Mouse (Mus musculus): ENCODE measurements around the gene Msln. TPM values are rescaled to one million over a fixed set of nuclear protein-coding genes. Genes with fewer than 3 reads are reported as not detected.

Msln gene
- polyA plus RNA-seq, 1 experiment from 2014 or later: not detected

GRCm38 (mm10) chr17:25792615-25793014 is 38.4 kb upstream of the Msln start, which contains the start of gene Fam173a:
Gene Fam173a (minus strand): TSS chr17:25792901.
- H3K27ac ChIP-seq (replicated peaks; ENCODE audit: low read depth, low read length): peak within 1 kb of the TSS; percentile 90
- H3K4me3 ChIP-seq (ENCODE audit: low read depth, low read length): peak within 1 kb of the TSS; percentile 67
- H3K9ac ChIP-seq (replicated peaks; ENCODE audit: low read length): peak within 1 kb of the TSS; percentile 83
- DNase-seq (ENCODE audit: low spot score) (peak; percentile 79), ATAC-seq (replicated peaks; ENCODE audit: insufficient number of reproducible peaks, low FRiP score, low TSS enrichment, low read depth) (peak; percentile 21)
- no peaks in the 10 kb centered on the region for H3K27me3 ChIP-seq (ENCODE audit: control insufficient read depth, insufficient read depth, low read length)
- no peaks in the 10 kb centered on the region for H3K9me3 ChIP-seq (replicated peaks; ENCODE audit: control insufficient read depth, low read length)
- no peaks in the 10 kb centered on the region; the same call in 1 of the 2 replicates for H3K36me3 ChIP-seq (replicated peaks; ENCODE audit: control insufficient read depth, insufficient read depth, low read depth, low read length)
- H3K4me1 ChIP-seq (ENCODE audit: control insufficient read depth, insufficient read depth, low read length): peaks cover 7% of the 10 kb centered on the region
- 1% methylated on average over 13 of the region's 14 CpGs for WGBS
- H3K4me2 ChIP-seq (ENCODE audit: low read depth, low read length): peak within 1 kb of the TSS; percentile 87

DNA sequence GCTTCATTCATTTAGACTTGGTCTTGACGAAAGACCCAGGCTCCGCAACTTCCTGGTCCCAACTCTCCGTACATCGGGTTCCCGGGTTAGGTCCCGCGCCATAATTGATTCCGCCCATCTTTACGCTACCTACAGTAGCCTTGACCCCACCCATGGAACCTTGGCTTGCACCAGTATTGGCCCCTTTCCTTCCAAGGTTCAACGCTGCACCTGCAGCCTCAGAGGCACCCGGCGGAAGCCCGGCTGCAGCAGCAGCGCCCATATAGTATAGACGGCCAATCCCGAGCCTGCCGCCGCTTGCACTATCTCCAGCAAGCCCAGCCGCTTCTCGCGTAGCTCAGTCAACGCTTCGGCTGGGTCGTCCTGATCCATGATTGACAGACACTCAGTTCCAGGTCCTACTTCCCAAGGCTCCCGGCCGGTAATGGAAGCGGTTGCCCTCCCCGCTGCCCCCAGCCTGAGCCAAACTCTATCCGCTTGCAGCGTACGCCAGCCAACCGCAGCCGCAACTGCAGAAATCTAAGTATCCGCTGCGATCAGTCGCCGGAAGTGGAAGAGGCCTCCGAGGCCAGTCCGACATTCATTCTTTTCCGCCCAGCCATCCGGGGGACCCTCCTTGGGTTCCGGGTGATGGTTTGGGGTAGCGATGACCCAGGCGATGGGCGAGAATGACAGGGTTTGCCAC is 37.8 kb upstream of the Msln start:
- peak overlapping the region; percentile 83 for H3K9ac ChIP-seq (replicated peaks; ENCODE audit: low read length)
- peak overlapping the region; percentile 90 for H3K27ac ChIP-seq (replicated peaks; ENCODE audit: low read depth, low read length)
- H3K9me3 ChIP-seq (replicated peaks; ENCODE audit: control insufficient read depth, low read length): no peaks in the 10 kb centered on the region
- ATAC-seq (replicated peaks; ENCODE audit: insufficient number of reproducible peaks, low FRiP score, low TSS enrichment, low read depth) (peak; percentile 25), DNase-seq (ENCODE audit: low spot score) (peak; percentile 88)
- peak overlapping the region; percentile 67 for H3K4me3 ChIP-seq (ENCODE audit: low read depth, low read length)
- under 1% methylated on average over 45 of the region's 45 CpGs for WGBS
- H3K4me1 ChIP-seq (ENCODE audit: control insufficient read depth, insufficient read depth, low read length): peaks cover 7% of the 10 kb centered on the region
- H3K36me3 ChIP-seq (replicated peaks; ENCODE audit: control insufficient read depth, insufficient read depth, low read depth, low read length): no peaks in the 10 kb centered on the region; the same call in 1 of the 2 replicates
- peak overlapping the region; percentile 87 for H3K4me2 ChIP-seq (ENCODE audit: low read depth, low read length)
- no peaks in the 10 kb centered on the region for H3K27me3 ChIP-seq (ENCODE audit: control insufficient read depth, insufficient read depth, low read length)

DNA sequence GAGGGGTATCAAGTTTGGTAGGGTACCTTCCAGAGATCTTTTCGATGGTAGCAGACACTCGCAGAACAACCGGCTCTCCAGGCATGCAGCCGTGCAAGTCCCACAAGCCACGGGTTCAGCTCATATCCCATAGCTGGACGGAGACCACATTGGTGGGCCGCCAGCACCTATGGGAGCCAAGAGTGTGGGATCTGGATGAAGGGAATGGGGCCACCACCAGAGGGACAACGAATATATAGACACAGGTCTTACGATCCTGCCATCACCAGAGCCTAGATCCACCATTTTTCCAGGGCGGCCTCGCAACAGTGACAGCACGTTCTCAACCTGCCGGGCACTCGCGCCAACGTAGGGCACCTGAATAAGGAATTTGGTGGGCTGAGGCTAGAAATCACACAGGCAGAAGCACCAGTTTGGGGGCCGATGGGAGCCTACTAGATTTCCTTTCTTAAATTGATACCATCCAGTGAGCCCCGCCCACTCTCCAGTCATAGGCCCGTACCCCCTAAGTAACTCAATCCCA is 37.2 kb upstream of the Msln start:
- Histone ChIP-seq H3K9me3 (replicated peaks; ENCODE audit: control insufficient read depth, low read length) (no peaks in the 10 kb centered on the region), H3K4me2 (ENCODE audit: low read depth, low read length) (peak overlapping the region; percentile 87), H3K9ac (replicated peaks; ENCODE audit: low read length) (peak overlapping the region; percentile 83), H3K27ac (replicated peaks; ENCODE audit: low read depth, low read length) (peak overlapping the region; percentile 90), H3K4me1 (ENCODE audit: control insufficient read depth, insufficient read depth, low read length) (peaks cover 7% of the 10 kb centered on the region), H3K4me3 (ENCODE audit: low read depth, low read length) (peak overlapping the region; percentile 67), H3K36me3 (replicated peaks; ENCODE audit: control insufficient read depth, insufficient read depth, low read depth, low read length) (no peaks in the 10 kb centered on the region; the same call in 1 of the 2 replicates), H3K27me3 (ENCODE audit: control insufficient read depth, insufficient read depth, low read length) (no peaks in the 10 kb centered on the region)
- DNase-seq (ENCODE audit: low spot score) (no peak), ATAC-seq (replicated peaks; ENCODE audit: insufficient number of reproducible peaks, low FRiP score, low TSS enrichment, low read depth) (0 out of 2 replicates have a peak, but pooled peaks have one; percentile 3)
- 27% methylated on average over 19 of the region's 19 CpGs for WGBS

DNA sequence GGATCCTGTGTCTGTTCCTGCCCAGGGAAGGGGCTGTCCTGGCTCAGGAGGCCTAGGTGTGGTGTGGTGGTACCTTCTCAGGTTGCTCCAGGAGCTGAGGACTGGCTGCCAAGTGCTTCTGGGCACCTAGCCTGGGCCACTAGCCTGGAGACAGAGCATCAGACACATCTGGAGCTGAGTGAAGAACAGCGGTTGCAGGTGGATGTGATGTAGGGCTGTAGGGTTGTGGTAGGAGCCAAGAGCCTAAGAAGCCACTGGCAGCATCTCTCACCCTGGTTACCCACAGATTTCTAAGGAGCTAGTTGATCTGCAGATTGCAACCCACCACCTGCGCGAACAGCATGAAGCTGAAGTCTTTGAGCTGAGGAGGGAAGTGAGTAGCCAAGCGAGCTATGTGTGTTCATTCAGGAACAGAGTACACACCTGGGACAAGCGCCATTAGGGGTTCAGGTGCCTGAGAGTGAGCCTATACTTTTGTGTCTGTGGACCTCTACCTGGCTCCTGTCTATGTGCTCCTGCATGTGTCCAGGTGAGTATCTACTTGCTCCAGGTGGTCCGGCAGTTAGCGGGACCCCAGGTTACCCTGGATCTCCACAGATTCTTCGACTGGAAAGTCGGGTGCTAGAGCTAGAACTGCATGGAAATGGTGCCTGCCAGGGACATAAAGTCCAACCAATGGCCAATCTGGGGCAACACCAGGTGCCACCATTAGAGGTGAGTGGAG is 32.8 kb upstream of the Msln start:
- ATAC-seq (replicated peaks; ENCODE audit: insufficient number of reproducible peaks, low FRiP score, low TSS enrichment, low read depth) (no peak), DNase-seq (ENCODE audit: low spot score) (no peak)
- H3K9ac ChIP-seq (replicated peaks; ENCODE audit: low read length): no peak overlapping the region
- H3K4me3 ChIP-seq (ENCODE audit: low read depth, low read length): no peak overlapping the region
- 89% methylated on average over 9 of the region's 9 CpGs for WGBS
- H3K4me1 ChIP-seq (ENCODE audit: control insufficient read depth, insufficient read depth, low read length): peaks cover 5% of the 10 kb centered on the region; the same call in 1 of the 2 replicates
- H3K27ac ChIP-seq (replicated peaks; ENCODE audit: low read depth, low read length): no peak overlapping the region
- H3K36me3 ChIP-seq (replicated peaks; ENCODE audit: control insufficient read depth, insufficient read depth, low read depth, low read length): peaks cover 12% of the 10 kb centered on the region
- H3K27me3 ChIP-seq (ENCODE audit: control insufficient read depth, insufficient read depth, low read length): no peaks in the 10 kb centered on the region
- no peaks in the 10 kb centered on the region for H3K9me3 ChIP-seq (replicated peaks; ENCODE audit: control insufficient read depth, low read length)
- H3K4me2 ChIP-seq (ENCODE audit: low read depth, low read length): no peak overlapping the region

- peaks cover 15% of the 10 kb centered on the region for H3K36me3 ChIP-seq (replicated peaks; ENCODE audit: control insufficient read depth, insufficient read depth, low read depth, low read length)
- H3K4me2 ChIP-seq (ENCODE audit: low read depth, low read length): peak within 1 kb of the TSS; percentile 4; the same call in 1 of the 2 replicates
- peak within 1 kb of the TSS; percentile 62 for H3K9ac ChIP-seq (replicated peaks; ENCODE audit: low read length)
- peak within 1 kb of the TSS; percentile 45 for H3K4me3 ChIP-seq (ENCODE audit: low read depth, low read length)
- DNase-seq (ENCODE audit: low spot score) (no peak), ATAC-seq (replicated peaks; ENCODE audit: insufficient number of reproducible peaks, low FRiP score, low TSS enrichment, low read depth) (no peak)
- no peaks in the 10 kb centered on the region for H3K27me3 ChIP-seq (ENCODE audit: control insufficient read depth, insufficient read depth, low read length)
- H3K9me3 ChIP-seq (replicated peaks; ENCODE audit: control insufficient read depth, low read length): no peaks in the 10 kb centered on the region
- peaks cover 5% of the 10 kb centered on the region; the same call in 1 of the 2 replicates for H3K4me1 ChIP-seq (ENCODE audit: control insufficient read depth, insufficient read depth, low read length)
- H3K27ac ChIP-seq (replicated peaks; ENCODE audit: low read depth, low read length): peak within 1 kb of the TSS; percentile 56
- 81% methylated on average over 3 of the region's 3 CpGs for WGBS
Observed at GRCm38 (mm10) chr17:25786280-25786679, 32.1 kb upstream of the Msln start, which contains the start of gene Ccdc78. Gene Ccdc78 (plus strand): TSS chr17:25786580.

GRCm38 (mm10) chr17:25785281-25785745 is 31.1 kb upstream of the Msln start, which contains the start of gene Haghl:
Gene Haghl (minus strand): TSS chr17:25785673.
- H3K36me3 ChIP-seq (replicated peaks; ENCODE audit: control insufficient read depth, insufficient read depth, low read depth, low read length): peaks cover 15% of the 10 kb centered on the region
- DNase-seq (ENCODE audit: low spot score): peak; percentile 97
- peak within 1 kb of the TSS; percentile 56 for H3K27ac ChIP-seq (replicated peaks; ENCODE audit: low read depth, low read length)
- peak within 1 kb of the TSS; percentile 62 for H3K9ac ChIP-seq (replicated peaks; ENCODE audit: low read length)
- no peaks in the 10 kb centered on the region for H3K9me3 ChIP-seq (replicated peaks; ENCODE audit: control insufficient read depth, low read length)
- peak; percentile 77 for ATAC-seq (replicated peaks; ENCODE audit: insufficient number of reproducible peaks, low FRiP score, low TSS enrichment, low read depth)
- peaks cover 5% of the 10 kb centered on the region; the same call in 1 of the 2 replicates for H3K4me1 ChIP-seq (ENCODE audit: control insufficient read depth, insufficient read depth, low read length)
- peak within 1 kb of the TSS; percentile 59 for H3K4me2 ChIP-seq (ENCODE audit: low read depth, low read length)
- H3K27me3 ChIP-seq (ENCODE audit: control insufficient read depth, insufficient read depth, low read length): no peaks in the 10 kb centered on the region
- under 1% methylated on average over 23 of the region's 23 CpGs for WGBS
- H3K4me3 ChIP-seq (ENCODE audit: low read depth, low read length): peak within 1 kb of the TSS; percentile 45

- peaks cover 5% of the 10 kb centered on the region; the same call in 1 of the 2 replicates for H3K4me1 ChIP-seq (ENCODE audit: control insufficient read depth, insufficient read depth, low read length)
- H3K27me3 ChIP-seq (ENCODE audit: control insufficient read depth, insufficient read depth, low read length): no peaks in the 10 kb centered on the region
- 74% methylated on average over 15 of the region's 15 CpGs for WGBS
- ATAC-seq (replicated peaks; ENCODE audit: insufficient number of reproducible peaks, low FRiP score, low TSS enrichment, low read depth): no peak
- no peaks in the 10 kb centered on the region for H3K9me3 ChIP-seq (replicated peaks; ENCODE audit: control insufficient read depth, low read length)
- no peak for DNase-seq (ENCODE audit: low spot score)
- H3K36me3 ChIP-seq (replicated peaks; ENCODE audit: control insufficient read depth, insufficient read depth, low read depth, low read length): peaks cover 15% of the 10 kb centered on the region
- peak overlapping the region; percentile 62 for H3K9ac ChIP-seq (replicated peaks; ENCODE audit: low read length)
- peak overlapping the region; percentile 45 for H3K4me3 ChIP-seq (ENCODE audit: low read depth, low read length)
- peak overlapping the region; percentile 59 for H3K4me2 ChIP-seq (ENCODE audit: low read depth, low read length)
- no peak overlapping the region for H3K27ac ChIP-seq (replicated peaks; ENCODE audit: low read depth, low read length)
Observed at GRCm38 (mm10) chr17:25783861-25784574, 29.8 kb upstream of the Msln start.
